Mouse (Mus musculus) limb, embryonic 11.5 days (tissue): ENCODE data around the gene Ankrd36. TPM values are rescaled to one million over a fixed set of nuclear protein-coding genes. Genes with fewer than 3 reads are reported as not detected.

Experiments used
- ATAC-seq: fragments of 200-750 bp; cut with Nextera tagmentation; 2 replicates; pipeline ENCODE4 v1.8.0; 2017; ENCODE audit warnings: low read depth; ENCODE audit not compliant: insufficient number of reproducible peaks, low FRiP score, low TSS enrichment
- DNase-seq: peaks from one replicate; pipeline ENCODE4 v3.0.0-alpha.2; 2015; ENCODE audit warnings: low spot score
- H3K27ac ChIP-seq: fragments of 300-500 bp; sonication (generic); replicated peaks from 2 replicates; pipeline ENCODE4 v1.5.1; 2014; ENCODE audit warnings: low read depth, mild to moderate bottlenecking, low read length
- H3K27me3 ChIP-seq: fragments of 300-500 bp; sonication (generic); 2 replicates; pipeline ENCODE4 v1.6.1; 2014; ENCODE audit warnings: mild to moderate bottlenecking, low read length, mixed read lengths; ENCODE audit not compliant: control insufficient read depth, insufficient read depth
- H3K36me3 ChIP-seq: fragments of 300-500 bp; sonication (generic); 2 replicates; pipeline ENCODE4 v1.6.1; 2014; ENCODE audit warnings: mild to moderate bottlenecking, low read length, moderate library complexity, mixed read lengths; ENCODE audit not compliant: control insufficient read depth, insufficient read depth
- H3K4me1 ChIP-seq: fragments of 300-500 bp; sonication (generic); 2 replicates; pipeline ENCODE4 v1.6.1; 2014; ENCODE audit warnings: low read length, mixed read lengths; ENCODE audit not compliant: control insufficient read depth, insufficient read depth
- H3K4me2 ChIP-seq: fragments of 300-500 bp; sonication (generic); 2 replicates; pipeline ENCODE4 v1.6.1; 2014; ENCODE audit warnings: low read depth, mild to moderate bottlenecking, moderate library complexity; ENCODE audit not compliant: severe bottlenecking
- H3K4me3 ChIP-seq: fragments of 300-500 bp; sonication (generic); 2 replicates; pipeline ENCODE4 v1.5.1; 2014; ENCODE audit warnings: low read depth, low read length
- H3K9ac ChIP-seq: fragments of 300-500 bp; sonication (generic); 2 replicates; pipeline ENCODE4 v1.6.1; 2014; ENCODE audit warnings: mild to moderate bottlenecking, low read length
- H3K9me3 ChIP-seq: fragments of 300-500 bp; sonication (generic); 2 replicates; pipeline ENCODE4 v1.6.1; 2016; ENCODE audit warnings: low read length; ENCODE audit not compliant: control insufficient read depth
- WGBS: fragments of 180-500 bp; shearing (Covaris S2); extraction: QIAGEN DNeasy Blood & Tissue Kit; methylation state at CpG from one replicate; pipeline ENCODE4 v1.1.7; 2014; 5-methylcytosine and 5-hydroxymethylcytosine counted together
- polyA plus RNA-seq: library from polyadenylated mRNA; unstranded; fragments of >200 nt; fragmentation: Nextera tagmentation; extraction: Ambion mirVana; gene quantifications from 2 replicates; pipeline ENCODE4 v1.2.1, GENCODE M21; 2014

Ankrd36 gene
- polyA plus RNA-seq, 1 experiment from 2014 or later: not detected

- Histone ChIP-seq H3K4me2 (no peak overlapping the region), H3K9ac (no peak overlapping the region), H3K9me3 (no peaks in the 10 kb centered on the region), H3K27me3 (no peaks in the 10 kb centered on the region), H3K4me1 (no peaks in the 10 kb centered on the region), H3K27ac (no peak overlapping the region), H3K36me3 (no peaks in the 10 kb centered on the region), H3K4me3 (no peak overlapping the region)
- ATAC-seq (no peak), DNase-seq (peak; percentile 86)
- WGBS: 27% methylated on average over 15 of the region's 15 CpGs
These were observed 59.5 kb downstream of the Ankrd36 start for GRCm38 (mm10) chr11:5629033-5629432.

- no peaks in the 10 kb centered on the region for H3K27me3 ChIP-seq
- no peak for DNase-seq
- H3K36me3 ChIP-seq: no peaks in the 10 kb centered on the region
- H3K9me3 ChIP-seq: no peaks in the 10 kb centered on the region
- no peak overlapping the region for H3K27ac ChIP-seq
- no peak overlapping the region for H3K9ac ChIP-seq
- H3K4me1 ChIP-seq: no peaks in the 10 kb centered on the region
- WGBS: 86% methylated on average over 5 of the region's 5 CpGs
- no peak for ATAC-seq
- H3K4me3 ChIP-seq: no peak overlapping the region
- H3K4me2 ChIP-seq: no peak overlapping the region
These were observed 73.6 kb downstream of the Ankrd36 start for GRCm38 (mm10) chr11:5643085-5643484.

GRCm38 (mm10) chr11:5650321-5650720 is 80.8 kb downstream of the Ankrd36 start:
- H3K36me3 ChIP-seq: no peaks in the 10 kb centered on the region
- no peaks in the 10 kb centered on the region for H3K9me3 ChIP-seq
- no peak overlapping the region for H3K4me3 ChIP-seq
- H3K4me2 ChIP-seq: no peak overlapping the region
- no peaks in the 10 kb centered on the region for H3K27me3 ChIP-seq
- H3K4me1 ChIP-seq: no peaks in the 10 kb centered on the region
- DNase-seq (peak; percentile 40), ATAC-seq (no peak)
- H3K27ac ChIP-seq: no peak overlapping the region
- no peak overlapping the region for H3K9ac ChIP-seq
- WGBS: 62% methylated on average over 7 of the region's 7 CpGs

GRCm38 (mm10) chr11:5682541-5682940 is 113.1 kb downstream of the Ankrd36 start:
- Histone ChIP-seq H3K9ac (no peak overlapping the region), H3K9me3 (no peaks in the 10 kb centered on the region), H3K27me3 (no peaks in the 10 kb centered on the region), H3K27ac (no peak overlapping the region), H3K4me3 (no peak overlapping the region), H3K4me2 (no peak overlapping the region), H3K4me1 (peaks cover 6% of the 10 kb centered on the region; the same call in 1 of the 2 replicates), H3K36me3 (no peaks in the 10 kb centered on the region)
- ATAC-seq: no peak
- no peak for DNase-seq
- WGBS: 73% methylated on average over 6 of the region's 6 CpGs

- peak; percentile 38 for DNase-seq
- Histone ChIP-seq H3K9ac (peak overlapping the region; percentile 12; the same call in 1 of the 2 replicates), H3K27me3 (no peaks in the 10 kb centered on the region), H3K4me3 (no peak overlapping the region), H3K9me3 (no peaks in the 10 kb centered on the region), H3K27ac (no peak overlapping the region), H3K36me3 (no peaks in the 10 kb centered on the region), H3K4me2 (no peak overlapping the region), H3K4me1 (peaks cover 6% of the 10 kb centered on the region; the same call in 1 of the 2 replicates)
- no peak for ATAC-seq
- WGBS: 17% methylated on average over 7 of the region's 7 CpGs
These were observed 114.8 kb downstream of the Ankrd36 start for GRCm38 (mm10) chr11:5684283-5684682.

- Histone ChIP-seq H3K36me3 (no peaks in the 10 kb centered on the region), H3K4me2 (no peak overlapping the region), H3K27me3 (no peaks in the 10 kb centered on the region), H3K27ac (no peak overlapping the region), H3K9me3 (no peaks in the 10 kb centered on the region), H3K4me3 (no peak overlapping the region), H3K9ac (no peak overlapping the region), H3K4me1 (no peaks in the 10 kb centered on the region)
- DNase-seq: peak; percentile 76
- WGBS: 27% methylated on average over 7 of the region's 7 CpGs
- 0 out of 2 replicates have a peak, but pooled peaks have one; percentile 39 for ATAC-seq
These were observed 122.3 kb downstream of the Ankrd36 start for GRCm38 (mm10) chr11:5691775-5692174.

GRCm38 (mm10) chr11:5700808-5701207 is 131.3 kb downstream of the Ankrd36 start:
- no peaks in the 10 kb centered on the region for H3K27me3 ChIP-seq
- no peak overlapping the region for H3K4me2 ChIP-seq
- DNase-seq (no peak), ATAC-seq (no peak)
- H3K27ac ChIP-seq: no peak overlapping the region
- peaks cover 6% of the 10 kb centered on the region; the same call in 1 of the 2 replicates for H3K36me3 ChIP-seq
- no peaks in the 10 kb centered on the region for H3K9me3 ChIP-seq
- H3K4me3 ChIP-seq: no peak overlapping the region
- 96% methylated on average over 7 of the region's 7 CpGs for WGBS
- H3K9ac ChIP-seq: no peak overlapping the region
- no peaks in the 10 kb centered on the region for H3K4me1 ChIP-seq

GRCm38 (mm10) chr11:5701300-5701699 is 131.8 kb downstream of the Ankrd36 start:
- H3K9ac ChIP-seq: no peak overlapping the region
- no peaks in the 10 kb centered on the region for H3K9me3 ChIP-seq
- H3K36me3 ChIP-seq: peaks cover 6% of the 10 kb centered on the region; the same call in 1 of the 2 replicates
- no peaks in the 10 kb centered on the region for H3K27me3 ChIP-seq
- no peak overlapping the region for H3K4me3 ChIP-seq
- no peak for ATAC-seq
- WGBS: 75% methylated on average over 2 of the region's 2 CpGs
- H3K27ac ChIP-seq: no peak overlapping the region
- H3K4me2 ChIP-seq: no peak overlapping the region
- H3K4me1 ChIP-seq: no peaks in the 10 kb centered on the region
- no peak for DNase-seq

GRCm38 (mm10) chr11:5701821-5702220 is 132.3 kb downstream of the Ankrd36 start:
- Histone ChIP-seq H3K4me2 (no peak overlapping the region), H3K4me3 (no peak overlapping the region), H3K27ac (no peak overlapping the region), H3K4me1 (0 out of 2 replicates have a peak, but pooled peaks cover 4% of the 10 kb centered on the region), H3K36me3 (peaks cover 6% of the 10 kb centered on the region; the same call in 1 of the 2 replicates), H3K27me3 (no peaks in the 10 kb centered on the region), H3K9ac (no peak overlapping the region), H3K9me3 (no peaks in the 10 kb centered on the region)
- ATAC-seq: no peak
- WGBS: 100% methylated on average over 1 of the region's 1 CpGs
- no peak for DNase-seq
